Mouse (Mus musculus): Measurements from ENCODE around the gene Sertad3. TPM values are rescaled to one million over a fixed set of nuclear protein-coding genes. Genes with fewer than 3 reads are reported as not detected.
"Not testable (repeated sequence)": the region's sequence is repeated elsewhere in the genome, so short reads cannot be mapped to it uniquely, and the experiment has no call there.

The Sertad3 gene
- total RNA-seq, 4 experiments from 2014 or later, result 2.4 to 4.5 (median 3.4) TPM

DNA sequence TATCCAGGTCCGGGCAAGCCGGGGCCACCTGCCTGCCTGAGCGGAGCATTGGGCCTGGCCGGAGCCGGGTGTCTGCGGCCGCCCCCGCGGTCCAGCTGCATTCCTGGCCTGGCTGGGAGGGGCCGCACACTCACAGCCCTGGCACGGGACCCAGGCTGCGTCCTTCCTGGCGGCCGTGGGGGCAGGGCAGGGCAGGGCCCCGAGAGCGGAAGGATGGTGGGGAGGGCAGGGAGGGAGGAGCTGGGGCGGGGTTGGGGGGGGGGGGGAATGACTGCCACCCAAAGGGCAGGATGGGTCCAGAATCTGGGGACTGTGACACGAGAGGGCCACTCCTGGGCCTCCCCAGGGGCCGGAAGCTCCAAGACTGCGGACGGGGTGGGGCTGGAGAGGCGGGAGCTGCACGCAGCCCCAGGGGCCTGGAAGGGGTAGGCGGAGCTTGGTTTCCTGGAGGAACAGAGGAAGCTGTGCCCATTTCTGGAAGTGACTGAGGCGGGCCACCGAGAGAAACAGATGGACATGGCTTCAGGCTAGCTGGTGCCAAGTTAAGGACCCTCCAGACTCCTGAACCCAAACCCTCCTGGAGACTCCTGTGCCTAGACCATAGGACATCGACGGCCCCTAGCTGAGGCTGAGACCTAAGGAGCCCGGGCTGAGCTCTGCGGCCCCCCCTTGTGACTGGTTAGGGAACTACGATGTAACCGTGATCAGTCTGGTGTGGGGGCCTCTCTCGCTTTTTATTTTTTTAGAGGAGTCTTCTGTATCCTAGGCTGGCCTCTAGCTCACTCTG, 17.2 kb downstream of the Sertad3 start:
- DNase-seq (ENCODE audit: low spot score in 2 of 2), result peak; percentile 81 to 82

DNA sequence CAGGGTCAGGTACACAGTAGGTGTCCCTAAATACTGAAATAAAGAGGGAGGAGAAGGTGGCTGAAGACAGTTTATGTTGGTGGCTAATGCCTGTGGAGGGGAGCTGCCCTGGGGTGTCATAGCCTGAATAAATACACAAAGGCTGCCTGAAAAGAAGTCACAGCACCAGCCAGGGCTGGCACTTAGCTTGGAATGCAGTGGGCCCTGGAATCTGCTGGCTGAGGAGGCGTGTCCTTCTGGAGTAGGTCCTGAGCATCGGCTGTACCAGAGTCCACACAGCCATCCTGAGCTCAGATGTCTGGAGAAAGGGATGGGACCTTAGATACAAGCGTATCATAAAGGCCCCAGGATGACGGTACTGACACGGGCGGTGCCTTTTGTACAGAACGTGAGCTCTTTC, 18.3 kb downstream of the Sertad3 start:
- no peak for DNase-seq (ENCODE audit: low spot score in 2 of 2)

DNA sequence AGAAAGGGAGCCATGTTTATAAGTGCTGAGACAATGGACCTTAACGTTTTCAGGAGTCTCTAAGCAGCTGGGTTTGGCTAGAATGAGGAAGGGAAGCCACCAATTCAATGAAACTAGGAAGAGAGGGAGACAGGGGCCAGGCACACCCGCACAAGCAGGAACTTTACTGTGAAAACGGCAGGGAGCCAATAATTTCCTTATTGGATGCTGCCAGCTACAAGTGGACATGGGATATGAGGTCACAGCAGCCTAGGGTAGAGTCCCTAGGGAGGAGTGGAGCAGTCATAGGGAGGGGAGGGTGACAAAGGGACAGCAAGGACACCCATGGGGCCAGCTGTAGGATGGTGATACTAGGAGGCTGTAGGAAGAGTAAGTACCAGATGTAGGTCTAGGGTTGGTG, 19.5 kb downstream of the Sertad3 start:
- DNase-seq (ENCODE audit: low spot score in 2 of 2), result no peak

DNA sequence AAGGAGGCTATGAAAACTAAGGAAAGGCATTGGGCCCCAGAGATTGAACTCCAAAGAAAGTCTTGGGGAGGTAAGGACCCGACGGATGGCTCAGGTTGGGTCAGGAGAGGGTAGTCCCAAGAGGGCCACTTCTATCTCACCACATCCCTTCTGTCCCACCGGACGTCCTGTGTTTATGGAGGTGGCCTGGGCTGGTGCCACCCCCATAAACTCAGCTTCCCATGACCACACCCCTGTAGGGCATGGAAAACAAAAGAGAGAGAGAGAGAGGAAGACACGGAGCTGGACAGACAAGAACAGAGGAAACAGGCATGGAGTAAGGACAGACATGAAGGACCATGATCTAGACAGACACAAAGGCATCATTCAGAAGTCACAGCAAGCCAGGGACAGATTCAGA, 19.9 kb downstream of the Sertad3 start:
- DNase-seq (ENCODE audit: low spot score in 2 of 2), result no peak

DNA sequence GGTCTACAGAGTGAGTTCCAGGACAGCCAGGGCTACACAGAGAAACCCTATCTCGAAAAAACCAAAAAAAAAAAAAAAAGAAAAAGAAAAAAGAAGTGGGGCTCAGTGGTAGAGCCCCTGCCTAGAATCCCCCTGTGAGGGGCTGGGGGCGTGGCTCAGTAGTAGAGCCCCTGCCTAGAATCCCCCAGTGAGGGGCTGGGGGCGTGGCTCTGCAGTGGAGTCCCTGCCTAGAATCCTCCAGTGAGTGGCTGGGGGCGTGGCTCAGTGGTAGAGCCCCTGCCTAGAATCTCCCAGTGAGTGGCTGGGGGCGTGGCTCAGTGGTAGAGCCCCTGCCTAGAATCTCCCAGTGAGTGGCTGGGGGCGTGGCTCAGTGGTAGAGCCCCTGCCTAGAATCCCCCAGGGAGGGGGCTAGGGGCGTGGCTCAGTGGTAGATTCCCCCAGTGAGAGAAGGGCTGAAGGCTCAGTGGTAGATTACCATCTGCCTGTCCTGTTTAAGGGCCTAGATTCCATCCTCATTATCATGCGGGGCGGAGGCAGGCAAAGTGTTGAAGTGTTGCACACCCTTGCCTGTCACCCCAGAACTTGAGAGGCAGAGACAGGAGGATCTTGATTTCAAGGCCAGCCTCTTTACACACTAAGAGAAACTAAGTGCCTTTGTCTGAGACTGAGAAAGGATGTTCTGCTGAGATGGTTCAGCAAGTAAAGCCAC, 21.2 kb downstream of the Sertad3 start:
- DNase-seq (ENCODE audit: low spot score in 2 of 2), result not testable (repeated sequence)

DNA sequence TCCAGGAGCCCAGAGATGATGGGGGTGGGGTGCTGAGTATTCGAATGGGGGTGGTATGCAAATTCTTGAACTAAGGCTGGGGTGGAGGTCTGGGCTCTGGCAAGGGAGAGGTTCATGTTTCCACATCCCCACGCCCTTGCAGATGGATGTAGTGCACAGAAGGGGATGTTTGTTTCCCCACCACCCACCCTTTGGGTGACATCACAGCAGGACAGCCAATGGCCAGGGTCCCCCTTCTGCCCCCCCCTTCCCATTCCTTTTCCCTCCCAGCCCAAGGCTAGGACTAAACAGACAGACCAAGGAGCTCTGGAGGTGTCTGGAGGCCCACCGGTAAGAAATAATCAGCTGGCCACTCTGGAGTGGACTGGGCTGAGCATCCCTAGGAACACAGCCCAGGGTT, 25.5 kb downstream of the Sertad3 start, which contains the start of gene Prx:
TSS of gene Prx (plus strand) at position 289 of the 400 bp plus-strand sequence.
- DNase-seq (ENCODE audit: low spot score in 2 of 2), result no peak

DNA sequence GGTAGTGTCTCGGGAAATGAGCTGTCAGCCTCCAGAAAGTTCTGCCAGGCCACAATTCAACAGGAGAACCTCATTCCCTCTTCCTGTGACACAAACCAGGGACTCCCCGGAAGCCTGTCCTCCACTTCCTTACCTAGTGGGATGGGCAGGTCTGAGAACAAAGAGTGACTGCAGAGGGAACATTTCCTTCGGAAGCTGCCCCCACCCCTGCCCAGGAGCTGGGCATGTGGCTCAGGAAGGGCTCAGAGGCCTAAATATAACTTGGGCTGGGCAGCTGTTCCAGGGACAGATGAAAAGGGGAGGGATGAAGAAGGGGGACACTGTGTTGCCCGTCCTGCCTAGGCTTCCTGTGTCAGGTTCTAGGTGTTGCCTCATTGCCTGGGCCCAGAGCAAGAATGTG, 28.1 kb downstream of the Sertad3 start:
- no peak for DNase-seq (ENCODE audit: low spot score in 2 of 2)

DNA sequence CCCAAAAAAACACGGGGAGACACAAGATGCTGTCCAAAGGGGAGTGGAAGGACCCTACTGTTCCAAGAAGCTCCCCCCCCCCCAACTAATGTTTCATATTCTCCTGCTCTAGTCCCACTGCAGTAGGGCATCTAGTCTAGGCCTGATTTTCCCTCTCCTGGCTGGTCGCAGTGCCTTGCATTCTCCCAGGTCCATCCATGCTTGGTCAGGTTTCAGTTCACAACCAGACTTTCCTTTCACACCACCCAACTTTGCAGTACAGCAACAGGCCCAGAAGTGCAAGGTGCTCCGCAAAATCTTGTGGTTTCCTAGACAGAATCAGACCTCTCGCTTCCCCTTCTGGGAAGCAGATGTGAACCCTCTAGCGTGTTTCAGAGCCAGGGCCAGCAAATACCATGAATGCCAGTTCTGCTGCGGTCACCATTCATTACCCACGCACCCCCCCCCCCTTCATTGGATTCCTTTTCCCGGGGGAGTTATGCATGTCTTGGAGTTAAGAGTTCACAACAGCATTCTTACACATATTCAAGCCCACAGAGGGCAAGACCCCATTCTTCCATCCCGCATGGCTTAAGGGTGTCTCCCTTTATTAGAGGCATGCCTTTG, 33.3 kb downstream of the Sertad3 start:
- no peak for DNase-seq (ENCODE audit: low spot score in 2 of 2)

DNA sequence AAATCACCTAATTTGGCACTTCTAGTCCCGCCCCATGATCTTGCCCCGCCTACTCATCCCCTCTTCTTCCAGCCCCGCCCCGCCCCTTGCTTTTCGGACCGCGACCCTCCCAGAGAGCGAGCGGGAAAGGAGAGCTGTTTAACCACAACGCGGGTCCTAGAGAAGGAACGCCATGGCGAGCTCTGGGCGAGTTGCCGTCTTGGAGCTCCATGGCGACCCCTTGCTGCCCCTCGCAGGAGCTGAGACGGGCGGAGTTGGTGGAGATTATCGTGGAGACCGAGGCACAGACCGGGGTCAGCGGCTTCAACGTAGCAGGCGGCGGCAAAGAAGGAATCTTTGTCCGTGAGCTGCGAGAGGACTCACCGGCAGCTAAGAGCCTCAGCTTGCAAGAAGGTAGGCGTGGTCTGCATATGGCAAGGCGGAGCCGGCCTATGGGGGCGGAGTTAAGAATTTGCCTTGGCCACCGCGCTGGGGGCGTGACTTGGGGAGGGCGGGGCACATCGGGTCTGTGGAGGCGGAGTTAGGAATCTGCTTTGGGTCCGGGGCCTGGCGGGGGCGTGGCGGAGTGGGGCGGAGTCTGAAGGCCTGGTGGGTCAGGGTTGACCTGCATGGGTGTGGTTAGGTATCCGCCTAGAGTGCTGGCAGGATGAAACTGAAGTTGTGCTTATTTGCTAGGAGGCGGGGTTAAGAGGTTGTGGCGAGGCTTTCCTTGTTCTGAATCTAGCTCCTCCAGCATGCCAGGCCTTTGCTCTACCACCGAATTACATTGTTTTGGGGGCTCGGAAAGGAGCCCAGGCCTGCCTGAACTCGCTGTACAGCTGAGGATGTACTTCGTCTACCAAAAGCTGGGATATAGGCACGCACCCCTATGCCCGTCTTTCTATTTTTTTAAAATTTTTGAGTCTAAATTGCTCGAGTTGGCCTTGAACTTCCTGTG, 34.4 kb downstream of the Sertad3 start:
- peak; percentile 76 to 89 for DNase-seq (ENCODE audit: low spot score in 2 of 2)

DNA sequence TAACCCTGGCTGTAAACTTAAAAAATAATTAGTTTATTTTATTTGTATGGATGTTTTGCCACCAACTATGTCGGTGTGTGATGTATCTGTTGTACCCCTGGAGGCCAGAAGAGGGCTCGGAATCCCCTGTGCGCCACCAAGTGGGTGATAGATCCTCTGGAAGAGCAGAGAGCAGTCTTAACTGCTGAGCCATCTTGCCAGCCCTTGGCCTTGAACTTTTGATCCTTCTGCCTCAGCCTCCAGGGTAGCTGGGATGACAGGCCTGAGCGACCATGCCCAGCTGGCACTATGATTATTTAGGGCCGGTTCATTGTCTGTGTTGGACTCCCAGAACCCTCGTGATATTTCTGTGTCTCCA, 35.1 kb downstream of the Sertad3 start:
- DNase-seq (ENCODE audit: low spot score in 2 of 2), result no peak

DNA sequence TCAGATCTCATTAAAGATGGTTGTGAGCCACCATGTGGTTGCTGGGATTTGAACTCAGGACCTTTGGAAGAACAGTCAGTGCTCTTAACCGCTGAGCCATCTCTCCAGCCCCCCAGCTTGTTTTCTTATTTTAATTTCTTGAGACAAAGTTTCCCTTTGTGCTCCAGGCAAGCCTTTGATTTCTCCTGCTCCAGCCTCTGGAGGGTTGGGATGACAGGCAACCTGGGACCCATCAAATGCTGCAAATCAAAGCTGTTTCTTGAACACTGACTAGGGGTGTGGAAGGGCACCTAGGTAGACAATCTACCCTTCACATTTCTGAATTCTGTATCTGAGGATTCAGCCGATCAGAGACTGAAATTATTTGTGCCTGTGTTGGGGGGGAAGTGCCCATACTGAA, 37.2 kb downstream of the Sertad3 start:
- DNase-seq (ENCODE audit: low spot score in 2 of 2), result no peak

DNA sequence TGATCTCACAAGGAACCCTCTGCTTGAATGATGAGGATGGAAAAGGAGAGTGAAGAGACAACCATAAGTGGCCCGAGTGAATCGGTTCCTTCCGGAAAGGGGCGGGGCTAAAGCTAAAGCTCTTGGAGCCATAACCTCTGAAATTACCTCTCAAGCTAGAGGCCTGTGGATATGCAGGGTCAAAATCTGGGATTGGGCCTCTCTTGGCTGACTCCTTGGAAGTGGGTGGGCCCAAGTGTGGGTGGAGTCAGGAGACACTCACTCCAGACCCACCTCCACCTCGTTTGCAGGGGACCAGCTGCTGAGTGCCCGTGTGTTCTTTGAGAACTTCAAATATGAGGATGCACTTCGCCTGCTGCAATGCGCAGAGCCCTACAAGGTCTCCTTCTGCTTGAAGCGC, 41.4 kb downstream of the Sertad3 start:
- no peak for DNase-seq (ENCODE audit: low spot score in 2 of 2)

DNA sequence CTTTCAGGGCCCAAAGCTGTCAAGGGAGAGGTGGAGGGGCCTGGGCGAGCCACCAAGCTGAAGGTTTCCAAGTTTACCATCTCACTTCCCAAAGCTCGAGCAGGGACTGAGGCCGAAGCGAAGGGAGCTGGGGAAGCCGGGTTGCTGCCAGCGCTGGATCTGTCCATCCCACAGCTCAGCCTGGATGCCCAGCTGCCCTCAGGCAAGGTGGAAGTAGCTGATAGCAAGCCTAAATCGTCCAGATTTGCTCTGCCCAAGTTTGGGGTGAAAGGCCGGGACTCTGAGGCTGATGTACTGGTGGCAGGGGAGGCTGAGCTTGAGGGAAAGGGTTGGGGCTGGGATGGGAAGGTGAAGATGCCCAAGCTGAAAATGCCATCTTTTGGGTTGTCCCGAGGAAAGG, 44.7 kb downstream of the Sertad3 start:
- no peak for DNase-seq (ENCODE audit: low spot score in 2 of 2)

DNA sequence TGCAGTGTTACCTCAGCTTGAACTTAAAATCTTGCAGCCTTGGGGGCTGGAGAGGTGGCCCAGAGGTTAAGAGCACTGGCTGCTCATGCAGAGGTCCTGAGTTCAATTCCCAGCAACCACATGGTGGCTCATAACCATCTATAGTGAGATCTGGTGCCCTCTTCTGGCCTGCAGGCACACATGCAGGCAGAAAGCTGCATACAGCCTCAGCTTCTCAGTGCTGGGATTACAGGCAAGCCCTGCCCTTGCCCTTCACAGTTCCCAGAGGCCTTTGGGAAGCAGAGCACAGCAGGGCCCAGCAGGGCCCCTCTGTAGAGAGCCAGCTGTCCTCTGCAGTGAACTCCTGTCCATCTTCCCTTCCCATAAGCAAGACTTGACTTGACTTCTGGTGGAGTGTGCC, 46.5 kb downstream of the Sertad3 start:
- no peak for DNase-seq (ENCODE audit: low spot score in 2 of 2)

DNA sequence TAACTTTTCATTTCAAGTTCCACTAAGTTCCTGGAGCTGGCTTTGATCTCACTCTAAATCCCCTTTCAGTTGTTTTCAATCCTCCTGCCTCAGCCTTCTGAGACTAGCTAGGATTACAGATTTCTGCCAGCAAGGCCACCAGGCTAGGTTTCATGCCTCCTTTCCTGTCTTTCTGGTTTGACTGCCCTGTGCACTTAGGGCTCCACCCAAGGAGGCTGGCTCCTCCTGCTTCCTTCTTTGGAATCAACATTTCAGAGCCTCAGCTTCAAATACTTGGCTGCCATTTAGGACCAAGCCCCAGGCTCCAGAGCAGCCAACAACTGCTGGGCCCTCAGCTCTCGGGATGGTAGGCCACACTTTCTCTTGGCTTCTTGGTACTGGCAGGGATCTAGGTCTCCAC, 47.0 kb downstream of the Sertad3 start:
- DNase-seq (ENCODE audit: low spot score in 2 of 2), result no peak

DNA sequence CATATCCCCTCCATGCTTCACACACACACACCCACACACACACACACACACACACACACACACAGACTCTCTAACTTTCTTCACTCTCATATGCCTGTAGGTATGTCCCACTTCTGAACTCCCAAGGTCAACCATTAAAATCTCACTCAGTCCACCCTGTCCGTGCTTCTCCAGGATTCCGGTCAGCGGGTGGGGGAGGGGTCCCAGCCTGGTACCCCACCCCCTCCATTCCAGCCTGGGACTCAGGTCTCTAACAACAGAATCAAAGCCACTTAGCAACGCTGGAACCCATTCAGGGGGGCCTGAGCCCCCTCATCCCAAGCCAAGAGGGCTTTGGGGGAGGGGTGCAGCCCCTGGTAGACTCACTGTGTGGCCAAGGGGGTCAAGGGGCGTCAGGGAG, 49.4 kb downstream of the Sertad3 start, which contains the start of gene Hipk4:
TSS of gene Hipk4 (plus strand) at position 301 of the 400 bp plus-strand sequence.
- DNase-seq (ENCODE audit: low spot score in 2 of 2), result no peak

DNA sequence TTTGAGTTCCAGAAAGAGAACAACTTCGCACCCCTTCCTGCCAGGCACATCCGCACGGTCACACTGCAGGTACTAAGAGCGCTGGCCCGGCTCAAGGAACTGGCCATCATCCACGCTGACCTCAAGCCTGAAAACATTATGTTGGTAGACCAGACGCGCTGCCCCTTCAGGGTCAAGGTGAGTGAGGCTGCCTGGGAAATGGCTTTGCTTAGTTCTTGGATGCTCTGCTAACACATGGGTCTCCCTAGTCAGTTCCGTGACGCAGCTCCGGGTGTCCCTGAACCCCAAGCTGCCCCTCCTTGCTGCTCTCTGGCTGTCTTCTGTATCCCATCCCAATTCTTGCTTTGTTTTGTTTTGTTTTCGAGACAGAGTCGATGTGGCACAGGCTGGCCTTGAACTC, 50.2 kb downstream of the Sertad3 start:
- DNase-seq (ENCODE audit: low spot score in 2 of 2), result no peak

DNA sequence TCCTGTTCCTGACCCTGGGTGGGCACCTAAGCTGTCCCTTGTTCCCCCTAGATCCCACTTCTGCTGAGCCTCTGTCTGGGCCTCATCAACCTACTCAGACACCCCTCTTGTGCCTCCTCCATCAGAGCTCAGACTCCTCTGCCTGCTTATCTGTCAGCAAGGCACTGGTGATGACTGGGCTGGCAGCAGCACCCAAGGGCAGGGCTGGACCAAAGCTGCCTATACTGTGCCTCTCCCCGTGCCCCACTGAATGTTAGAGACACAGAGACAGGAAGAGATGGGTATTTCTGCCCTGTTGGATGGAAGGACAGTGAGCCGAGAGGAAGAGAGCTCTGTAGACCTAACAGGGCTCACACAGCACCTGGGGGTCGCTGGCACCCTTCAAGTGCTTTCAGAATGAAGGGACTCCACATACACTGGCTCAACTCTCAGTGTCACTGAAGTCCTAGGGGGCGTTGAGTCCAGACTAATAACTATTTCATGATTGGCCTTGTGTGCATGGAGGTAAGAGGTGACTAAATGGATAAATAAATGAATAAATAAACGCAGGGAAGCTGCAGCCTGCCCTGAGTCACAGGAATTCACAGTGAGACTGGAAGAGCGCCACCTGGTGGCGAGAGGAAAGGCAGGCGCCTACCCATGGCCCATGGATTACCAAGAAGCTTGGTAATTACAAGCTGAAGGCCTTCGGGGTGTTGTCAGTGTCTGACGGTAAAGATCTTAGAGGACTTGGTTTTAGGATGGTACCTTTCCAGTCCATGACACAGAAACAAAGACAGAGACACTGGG, 52.7 kb downstream of the Sertad3 start:
- peak in 1 of 2 experiments; percentile 61 for DNase-seq (ENCODE audit: low spot score in 2 of 2)
